Mouse (Mus musculus) midbrain, embryonic 16.5 days (tissue): ENCODE data around the gene Pxylp1. TPM values are rescaled to one million over a fixed set of nuclear protein-coding genes. Genes with fewer than 3 reads are reported as not detected.

Experiments
- ATAC-seq: fragments of 200-750 bp; cut with Nextera tagmentation; 2 replicates; pipeline ENCODE4 v1.8.0; 2017; ENCODE audit warnings: moderate TSS enrichment
- H3K27ac ChIP-seq: fragments of 300-500 bp; sonication (generic); 2 replicates; pipeline ENCODE4 v1.5.1; 2014; ENCODE audit warnings: mild to moderate bottlenecking, low read length, mixed read lengths
- H3K27me3 ChIP-seq: fragments of 300-500 bp; sonication (generic); 2 replicates; pipeline ENCODE4 v1.6.1; 2014; ENCODE audit warnings: low read depth, low read length, mixed read lengths; ENCODE audit not compliant: control insufficient read depth, insufficient read depth
- H3K36me3 ChIP-seq: fragments of 300-500 bp; sonication (generic); 2 replicates; pipeline ENCODE4 v1.6.1; 2014; ENCODE audit warnings: mild to moderate bottlenecking, low read length, moderate library complexity, mixed read lengths; ENCODE audit not compliant: control insufficient read depth, insufficient read depth
- H3K4me1 ChIP-seq: fragments of 300-500 bp; sonication (generic); 2 replicates; pipeline ENCODE4 v1.6.1; 2014; ENCODE audit warnings: mild to moderate bottlenecking, low read length, mixed read lengths; ENCODE audit not compliant: control insufficient read depth, insufficient read depth
- H3K4me2 ChIP-seq: fragments of 300-500 bp; sonication (generic); 2 replicates; pipeline ENCODE4 v1.6.1; 2014; ENCODE audit warnings: mild to moderate bottlenecking, low read length, mixed read lengths
- H3K4me3 ChIP-seq: fragments of 300-500 bp; sonication (generic); 2 replicates; pipeline ENCODE4 v1.5.1; 2014; ENCODE audit warnings: low read depth, mild to moderate bottlenecking, low read length, moderate library complexity, mixed read lengths
- H3K9ac ChIP-seq: fragments of 300-500 bp; sonication (generic); 2 replicates; pipeline ENCODE4 v1.6.1; 2014; ENCODE audit warnings: low read depth, low read length, mixed read lengths
- H3K9me3 ChIP-seq: fragments of 300-500 bp; sonication (generic); replicated peaks from 2 replicates; pipeline ENCODE4 v1.6.1; 2014; ENCODE audit warnings: mild to moderate bottlenecking, low read length, mixed read lengths; ENCODE audit not compliant: control insufficient read depth, poor library complexity, severe bottlenecking
- WGBS: fragments of 180-500 bp; shearing (Covaris S2); extraction: QIAGEN DNeasy Blood & Tissue Kit; methylation state at CpG from one replicate; pipeline ENCODE4 v1.1.7; 2014; 5-methylcytosine and 5-hydroxymethylcytosine counted together
- polyA plus RNA-seq: library from polyadenylated mRNA; unstranded; fragments of >200 nt; fragmentation: Nextera tagmentation; extraction: Ambion mirVana; gene quantifications from 2 replicates; pipeline ENCODE4 v1.2.1, GENCODE M21; 2015

Pxylp1 gene
- polyA plus RNA-seq, 1 experiment from 2014 or later, result 39.3 TPM

- 78% methylated on average over 2 of the region's 2 CpGs for WGBS
- Histone ChIP-seq H3K36me3 (peaks cover 9% of the 10 kb centered on the region; the same call in 1 of the 2 replicates), H3K27ac (no peak overlapping the region), H3K4me1 (peaks cover 4% of the 10 kb centered on the region), H3K9ac (no peak overlapping the region), H3K4me3 (no peak overlapping the region), H3K4me2 (no peak overlapping the region), H3K9me3 (no peaks in the 10 kb centered on the region), H3K27me3 (no peaks in the 10 kb centered on the region)
- no peak for ATAC-seq
Measured at GRCm38 (mm10) chr9:96828071-96828470, 64.4 kb downstream of the Pxylp1 start.

GRCm38 (mm10) chr9:96827002-96827785 lies 65.3 kb downstream of the Pxylp1 start:
- no peak for ATAC-seq
- Histone ChIP-seq H3K4me2 (no peak overlapping the region), H3K27ac (no peak overlapping the region), H3K4me3 (no peak overlapping the region), H3K27me3 (no peaks in the 10 kb centered on the region), H3K9me3 (no peaks in the 10 kb centered on the region), H3K4me1 (peaks cover 4% of the 10 kb centered on the region; the same call in 1 of the 2 replicates), H3K9ac (no peak overlapping the region), H3K36me3 (peaks cover 9% of the 10 kb centered on the region; the same call in 1 of the 2 replicates)
- WGBS, result 67% methylated on average over 12 of the region's 12 CpGs

GRCm38 (mm10) chr9:96824857-96825256 lies 67.6 kb downstream of the Pxylp1 start:
- Histone ChIP-seq H3K9ac (no peak overlapping the region), H3K27ac (no peak overlapping the region), H3K36me3 (peaks cover 9% of the 10 kb centered on the region; the same call in 1 of the 2 replicates), H3K4me3 (no peak overlapping the region), H3K27me3 (no peaks in the 10 kb centered on the region), H3K9me3 (no peaks in the 10 kb centered on the region), H3K4me2 (no peak overlapping the region), H3K4me1 (no peaks in the 10 kb centered on the region)
- no peak for ATAC-seq
- WGBS, result 94% methylated on average over 18 of the region's 18 CpGs

- WGBS, result 74% methylated on average over 12 of the region's 12 CpGs
- H3K9me3 ChIP-seq, result no peaks in the 10 kb centered on the region
- no peak overlapping the region for H3K27ac ChIP-seq
- no peak overlapping the region for H3K4me3 ChIP-seq
- H3K36me3 ChIP-seq, result peaks cover 9% of the 10 kb centered on the region; the same call in 1 of the 2 replicates
- H3K4me1 ChIP-seq, result no peaks in the 10 kb centered on the region
- H3K27me3 ChIP-seq, result no peaks in the 10 kb centered on the region
- H3K4me2 ChIP-seq, result no peak overlapping the region
- no peak for ATAC-seq
- 0 out of 2 replicates have a peak overlapping the region, but pooled peaks have one; percentile 20 for H3K9ac ChIP-seq
Measured at GRCm38 (mm10) chr9:96824026-96824425, 68.4 kb downstream of the Pxylp1 start.

GRCm38 (mm10) chr9:96823541-96823940 lies 68.9 kb downstream of the Pxylp1 start:
- no peak for ATAC-seq
- Histone ChIP-seq H3K27me3 (no peaks in the 10 kb centered on the region), H3K4me3 (no peak overlapping the region), H3K4me1 (peaks cover 3% of the 10 kb centered on the region; the same call in 1 of the 2 replicates), H3K4me2 (no peak overlapping the region), H3K27ac (no peak overlapping the region), H3K36me3 (peaks cover 9% of the 10 kb centered on the region; the same call in 1 of the 2 replicates), H3K9ac (0 out of 2 replicates have a peak overlapping the region, but pooled peaks have one; percentile 20), H3K9me3 (no peaks in the 10 kb centered on the region)
- whole genome bisulfite sequencing, result 74% methylated on average over 5 of the region's 5 CpGs

GRCm38 (mm10) chr9:96823005-96823404 lies 69.5 kb downstream of the Pxylp1 start:
- H3K27me3 ChIP-seq, result no peaks in the 10 kb centered on the region
- no peak overlapping the region for H3K4me2 ChIP-seq
- peaks cover 9% of the 10 kb centered on the region; the same call in 1 of the 2 replicates for H3K36me3 ChIP-seq
- 86% methylated on average over 9 of the region's 9 CpGs for WGBS
- ATAC-seq, result no peak
- no peak overlapping the region for H3K4me3 ChIP-seq
- H3K9ac ChIP-seq, result no peak overlapping the region
- H3K9me3 ChIP-seq, result no peaks in the 10 kb centered on the region
- H3K27ac ChIP-seq, result no peak overlapping the region
- H3K4me1 ChIP-seq, result peaks cover 3% of the 10 kb centered on the region; the same call in 1 of the 2 replicates

- Histone ChIP-seq H3K4me1 (peaks cover 3% of the 10 kb centered on the region; the same call in 1 of the 2 replicates), H3K36me3 (no peaks in the 10 kb centered on the region), H3K9me3 (0 out of 2 replicates have a peak, but pooled peaks cover 3% of the 10 kb centered on the region), H3K4me3 (no peak overlapping the region), H3K9ac (peak overlapping the region; percentile 4; the same call in 1 of the 2 replicates), H3K27me3 (no peaks in the 10 kb centered on the region), H3K27ac (no peak overlapping the region), H3K4me2 (no peak overlapping the region)
- ATAC-seq, result peak; percentile 79
- WGBS, result 64% methylated on average over 11 of the region's 11 CpGs
Measured at GRCm38 (mm10) chr9:96818822-96819481, 73.5 kb downstream of the Pxylp1 start.

- peaks cover 3% of the 10 kb centered on the region; the same call in 1 of the 2 replicates for H3K4me1 ChIP-seq
- no peak overlapping the region for H3K4me3 ChIP-seq
- 35% methylated on average over 7 of the region's 7 CpGs for WGBS
- no peaks in the 10 kb centered on the region for H3K36me3 ChIP-seq
- H3K9ac ChIP-seq, result no peak overlapping the region
- H3K27ac ChIP-seq, result no peak overlapping the region
- no peaks in the 10 kb centered on the region for H3K27me3 ChIP-seq
- H3K9me3 ChIP-seq, result 0 out of 2 replicates have a peak, but pooled peaks cover 3% of the 10 kb centered on the region
- H3K4me2 ChIP-seq, result no peak overlapping the region
- peak; percentile 78; the same call in 1 of the 2 replicates for ATAC-seq
Measured at GRCm38 (mm10) chr9:96818128-96818821, 74.2 kb downstream of the Pxylp1 start.
